Mouse (Mus musculus): ENCODE results near the gene Pacrg. TPM values are rescaled to one million over a fixed set of nuclear protein-coding genes. Genes with fewer than 3 reads are reported as not detected.

Gene Pacrg
- polyA plus RNA-seq, 1 experiment from 2014 or later, result 22.5 TPM

GRCm38 (mm10) chr17:10401529-10401928 is 438.6 kb downstream of the Pacrg start:
- H3K9me3 ChIP-seq (replicated peaks; ENCODE audit: control insufficient read depth, low read length, poor library complexity, severe bottlenecking), result no peaks in the 10 kb centered on the region
- no peak for ATAC-seq
- no peak overlapping the region for H3K9ac ChIP-seq (ENCODE audit: low read depth, low read length)
- no peak overlapping the region for H3K27ac ChIP-seq (ENCODE audit: low read length)
- peaks cover 10% of the 10 kb centered on the region for H3K4me1 ChIP-seq (ENCODE audit: control insufficient read depth, insufficient read depth, low read length)
- H3K4me2 ChIP-seq (ENCODE audit: low read length), result no peak overlapping the region
- H3K27me3 ChIP-seq (ENCODE audit: control insufficient read depth, insufficient read depth, low read depth, low read length), result no peaks in the 10 kb centered on the region
- H3K36me3 ChIP-seq (ENCODE audit: control insufficient read depth, insufficient read depth, low read length), result no peaks in the 10 kb centered on the region
- 88% methylated on average over 3 of the region's 3 CpGs for WGBS
- H3K4me3 ChIP-seq (ENCODE audit: low read depth, low read length), result no peak overlapping the region

DNA sequence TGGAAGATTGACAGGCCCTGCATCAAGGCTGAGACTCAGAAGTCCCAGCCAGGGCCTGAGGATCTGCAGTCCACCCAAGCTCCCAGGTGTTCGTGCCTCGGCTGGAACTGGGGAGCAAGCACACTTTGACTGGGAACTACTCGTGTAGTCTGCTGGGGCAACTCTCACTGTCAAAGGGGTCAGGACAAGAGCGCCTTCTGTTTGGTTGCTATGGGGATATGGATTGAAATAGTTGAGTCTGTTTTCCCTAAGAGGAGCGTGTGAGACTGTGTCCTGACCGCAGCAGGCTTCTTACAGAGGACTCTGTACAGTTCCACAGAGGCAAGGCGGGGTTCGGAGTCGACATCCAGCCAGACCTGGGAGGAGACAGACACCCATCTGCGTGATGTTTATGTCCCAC is 440.4 kb downstream of the Pacrg start:
- Histone ChIP-seq H3K4me3 (ENCODE audit: low read depth, low read length) (no peak overlapping the region), H3K9ac (ENCODE audit: low read depth, low read length) (no peak overlapping the region), H3K4me1 (ENCODE audit: control insufficient read depth, insufficient read depth, low read length) (peaks cover 7% of the 10 kb centered on the region), H3K4me2 (ENCODE audit: low read length) (no peak overlapping the region), H3K9me3 (replicated peaks; ENCODE audit: control insufficient read depth, low read length, poor library complexity, severe bottlenecking) (no peaks in the 10 kb centered on the region), H3K27ac (ENCODE audit: low read length) (peak overlapping the region; percentile 19; the same call in 1 of the 2 replicates), H3K36me3 (ENCODE audit: control insufficient read depth, insufficient read depth, low read length) (no peaks in the 10 kb centered on the region), H3K27me3 (ENCODE audit: control insufficient read depth, insufficient read depth, low read depth, low read length) (no peaks in the 10 kb centered on the region)
- ATAC-seq, result no peak
- 66% methylated on average over 10 of the region's 10 CpGs for WGBS

DNA sequence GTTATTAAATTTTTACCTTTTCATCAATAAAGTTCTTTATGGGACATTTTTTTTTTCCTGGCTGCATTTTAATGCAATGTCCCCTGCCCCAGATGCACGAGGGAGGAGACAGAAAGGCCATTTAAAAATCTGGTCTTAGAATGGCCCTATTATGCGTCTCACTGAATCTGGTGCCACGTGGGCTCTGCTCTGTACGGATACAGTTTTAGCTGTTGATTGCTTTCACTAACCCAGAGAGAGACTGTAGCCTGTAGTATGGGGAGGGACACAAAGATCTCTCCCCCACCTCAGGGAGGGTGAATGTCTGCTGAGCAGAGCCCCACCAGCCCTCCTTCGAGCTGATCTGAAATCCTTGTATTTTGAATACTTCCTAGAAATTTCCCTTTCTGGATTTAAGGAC is 441.2 kb downstream of the Pacrg start:
- WGBS, result 42% methylated on average over 5 of the region's 5 CpGs
- no peaks in the 10 kb centered on the region for H3K27me3 ChIP-seq (ENCODE audit: control insufficient read depth, insufficient read depth, low read depth, low read length)
- ATAC-seq, result no peak

GRCm38 (mm10) chr17:10397924-10398627 is 442.0 kb downstream of the Pacrg start:
- Histone ChIP-seq H3K27me3 (ENCODE audit: control insufficient read depth, insufficient read depth, low read depth, low read length) (no peaks in the 10 kb centered on the region), H3K4me3 (ENCODE audit: low read depth, low read length) (no peak overlapping the region), H3K9me3 (replicated peaks; ENCODE audit: control insufficient read depth, low read length, poor library complexity, severe bottlenecking) (no peaks in the 10 kb centered on the region), H3K27ac (ENCODE audit: low read length) (peak overlapping the region; percentile 48), H3K4me1 (ENCODE audit: control insufficient read depth, insufficient read depth, low read length) (peaks cover 7% of the 10 kb centered on the region), H3K9ac (ENCODE audit: low read depth, low read length) (no peak overlapping the region), H3K4me2 (ENCODE audit: low read length) (no peak overlapping the region), H3K36me3 (ENCODE audit: control insufficient read depth, insufficient read depth, low read length) (no peaks in the 10 kb centered on the region)
- no peak for ATAC-seq
- WGBS, result 70% methylated on average over 10 of the region's 10 CpGs

More for the DNA sequence above, 441.2 kb downstream of the Pacrg start:
- Histone ChIP-seq H3K36me3 (ENCODE audit: control insufficient read depth, insufficient read depth, low read length) (no peaks in the 10 kb centered on the region), H3K9ac (ENCODE audit: low read depth, low read length) (no peak overlapping the region), H3K4me3 (ENCODE audit: low read depth, low read length) (no peak overlapping the region), H3K9me3 (replicated peaks; ENCODE audit: control insufficient read depth, low read length, poor library complexity, severe bottlenecking) (no peaks in the 10 kb centered on the region), H3K27ac (ENCODE audit: low read length) (no peak overlapping the region; the same call in 1 of the 2 replicates), H3K4me2 (ENCODE audit: low read length) (no peak overlapping the region), H3K4me1 (ENCODE audit: control insufficient read depth, insufficient read depth, low read length) (peaks cover 7% of the 10 kb centered on the region)

- H3K27ac ChIP-seq (ENCODE audit: low read length), result peak overlapping the region; percentile 54
- H3K27me3 ChIP-seq (ENCODE audit: control insufficient read depth, insufficient read depth, low read depth, low read length), result no peaks in the 10 kb centered on the region
- H3K4me3 ChIP-seq (ENCODE audit: low read depth, low read length), result no peak overlapping the region
- 71% methylated on average over 11 of the region's 11 CpGs for WGBS
- no peaks in the 10 kb centered on the region for H3K36me3 ChIP-seq (ENCODE audit: control insufficient read depth, insufficient read depth, low read length)
- no peak for ATAC-seq
- no peak overlapping the region for H3K9ac ChIP-seq (ENCODE audit: low read depth, low read length)
- no peaks in the 10 kb centered on the region for H3K9me3 ChIP-seq (replicated peaks; ENCODE audit: control insufficient read depth, low read length, poor library complexity, severe bottlenecking)
- no peak overlapping the region for H3K4me2 ChIP-seq (ENCODE audit: low read length)
- peaks cover 7% of the 10 kb centered on the region for H3K4me1 ChIP-seq (ENCODE audit: control insufficient read depth, insufficient read depth, low read length)
These were observed 442.8 kb downstream of the Pacrg start for GRCm38 (mm10) chr17:10397336-10397735.

GRCm38 (mm10) chr17:10396863-10397262 is 443.2 kb downstream of the Pacrg start:
- H3K4me2 ChIP-seq (ENCODE audit: low read length), result no peak overlapping the region
- no peaks in the 10 kb centered on the region for H3K36me3 ChIP-seq (ENCODE audit: control insufficient read depth, insufficient read depth, low read length)
- ATAC-seq, result no peak
- WGBS, result 83% methylated on average over 6 of the region's 6 CpGs
- H3K4me3 ChIP-seq (ENCODE audit: low read depth, low read length), result no peak overlapping the region
- H3K4me1 ChIP-seq (ENCODE audit: control insufficient read depth, insufficient read depth, low read length), result peaks cover 7% of the 10 kb centered on the region
- no peaks in the 10 kb centered on the region for H3K27me3 ChIP-seq (ENCODE audit: control insufficient read depth, insufficient read depth, low read depth, low read length)
- no peaks in the 10 kb centered on the region for H3K9me3 ChIP-seq (replicated peaks; ENCODE audit: control insufficient read depth, low read length, poor library complexity, severe bottlenecking)
- no peak overlapping the region for H3K9ac ChIP-seq (ENCODE audit: low read depth, low read length)
- H3K27ac ChIP-seq (ENCODE audit: low read length), result peak overlapping the region; percentile 54

DNA sequence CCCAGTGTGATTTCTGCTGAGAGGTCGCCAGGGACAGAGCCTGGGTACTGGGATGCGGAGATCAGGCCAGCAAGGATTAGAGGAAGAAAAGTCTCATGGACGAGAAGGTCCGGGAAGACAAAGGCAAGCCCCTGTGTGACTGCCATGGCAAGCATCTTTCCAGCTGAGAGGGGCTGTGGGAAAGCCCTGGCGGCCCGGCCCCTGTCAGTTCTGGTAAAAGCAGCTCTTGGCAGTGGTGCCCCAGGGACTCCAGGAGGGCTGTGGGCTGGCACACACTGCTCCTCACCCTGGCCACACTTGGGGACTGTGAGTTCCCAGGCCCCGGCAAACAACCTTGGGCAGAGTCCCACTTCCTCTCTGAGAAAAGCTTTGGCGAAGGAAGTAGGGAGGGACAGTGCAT is 445.3 kb downstream of the Pacrg start:
- 0 out of 2 replicates have a peak overlapping the region, but pooled peaks have one; percentile 19 for H3K27ac ChIP-seq (ENCODE audit: low read length)

DNA sequence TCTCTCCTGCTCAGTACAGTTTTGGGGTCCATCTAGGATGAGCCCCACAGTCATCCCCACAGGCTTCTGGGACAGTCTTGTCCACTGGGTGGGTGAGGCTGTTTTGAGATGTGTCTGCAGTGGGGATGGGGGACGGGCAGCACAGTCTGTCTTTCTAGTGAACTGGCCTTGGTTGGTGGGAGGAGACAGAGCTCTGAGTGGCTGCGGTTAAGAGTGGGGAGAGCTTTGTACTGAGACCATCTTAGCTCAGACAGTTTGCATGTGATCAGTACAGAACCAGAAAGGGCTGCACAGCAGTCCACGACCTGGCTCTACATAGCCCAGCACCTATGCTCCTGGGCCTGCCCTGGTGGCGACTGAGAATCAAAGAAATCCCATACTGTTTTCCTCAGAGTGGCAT is 446.3 kb downstream of the Pacrg start:
- Histone ChIP-seq H3K4me1 (ENCODE audit: control insufficient read depth, insufficient read depth, low read length) (peaks cover 7% of the 10 kb centered on the region), H3K9me3 (replicated peaks; ENCODE audit: control insufficient read depth, low read length, poor library complexity, severe bottlenecking) (no peaks in the 10 kb centered on the region), H3K4me2 (ENCODE audit: low read length) (no peak overlapping the region), H3K27ac (ENCODE audit: low read length) (peak overlapping the region; percentile 66), H3K9ac (ENCODE audit: low read depth, low read length) (no peak overlapping the region), H3K36me3 (ENCODE audit: control insufficient read depth, insufficient read depth, low read length) (no peaks in the 10 kb centered on the region), H3K27me3 (ENCODE audit: control insufficient read depth, insufficient read depth, low read depth, low read length) (no peaks in the 10 kb centered on the region), H3K4me3 (ENCODE audit: low read depth, low read length) (no peak overlapping the region)
- 83% methylated on average over 4 of the region's 4 CpGs for WGBS
- ATAC-seq, result no peak

More for the DNA sequence above, 445.3 kb downstream of the Pacrg start:
- Histone ChIP-seq H3K4me2 (ENCODE audit: low read length) (no peak overlapping the region), H3K4me1 (ENCODE audit: control insufficient read depth, insufficient read depth, low read length) (peaks cover 7% of the 10 kb centered on the region), H3K4me3 (ENCODE audit: low read depth, low read length) (no peak overlapping the region), H3K36me3 (ENCODE audit: control insufficient read depth, insufficient read depth, low read length) (no peaks in the 10 kb centered on the region), H3K27me3 (ENCODE audit: control insufficient read depth, insufficient read depth, low read depth, low read length) (no peaks in the 10 kb centered on the region), H3K9me3 (replicated peaks; ENCODE audit: control insufficient read depth, low read length, poor library complexity, severe bottlenecking) (no peaks in the 10 kb centered on the region), H3K9ac (ENCODE audit: low read depth, low read length) (no peak overlapping the region)
- peak; percentile 86 for ATAC-seq
- WGBS, result 20% methylated on average over 8 of the region's 8 CpGs

GRCm38 (mm10) chr17:10392342-10393034 is 447.6 kb downstream of the Pacrg start:
- Histone ChIP-seq H3K4me2 (ENCODE audit: low read length) (no peak overlapping the region), H3K27ac (ENCODE audit: low read length) (no peak overlapping the region), H3K4me3 (ENCODE audit: low read depth, low read length) (no peak overlapping the region), H3K27me3 (ENCODE audit: control insufficient read depth, insufficient read depth, low read depth, low read length) (no peaks in the 10 kb centered on the region), H3K36me3 (ENCODE audit: control insufficient read depth, insufficient read depth, low read length) (no peaks in the 10 kb centered on the region), H3K9ac (ENCODE audit: low read depth, low read length) (no peak overlapping the region), H3K9me3 (replicated peaks; ENCODE audit: control insufficient read depth, low read length, poor library complexity, severe bottlenecking) (no peaks in the 10 kb centered on the region), H3K4me1 (ENCODE audit: control insufficient read depth, insufficient read depth, low read length) (peaks cover 7% of the 10 kb centered on the region)
- 85% methylated on average over 14 of the region's 14 CpGs for WGBS
- no peak for ATAC-seq

Measured in midbrain, embryonic 16.5 days (tissue).